Mouse (Mus musculus) CD4-positive, CD25-positive, alpha-beta regulatory T cell, adult 4 months (primary cell): Measurements from ENCODE around the gene Olfm3. TPM values are rescaled to one million over a fixed set of nuclear protein-coding genes. Genes with fewer than 3 reads are reported as not detected.

Experiments
- ATAC-seq: one replicate; pipeline ENCODE4 v1.8.0; 2017
- polyA plus RNA-seq, 2 experiments: library from polyadenylated mRNA; unstranded; fragments of 100-300 nt; shearing (Covaris generic); gene quantifications; one replicate each; pipeline ENCODE4 v1.2.1; 2017

Gene Olfm3
- polyA plus RNA-seq, 2 experiments from 2014 or later: not detected

- no peak for ATAC-seq
Observed at GRCm38 (mm10) chr3:115081371-115081770, 177.5 kb downstream of the Olfm3 start.

GRCm38 (mm10) chr3:115082947-115083346, 179.1 kb downstream of the Olfm3 start:
- ATAC-seq: no peak

- ATAC-seq: no peak
Observed at GRCm38 (mm10) chr3:115088281-115088680, 184.4 kb downstream of the Olfm3 start.

- ATAC-seq: no peak
Observed at GRCm38 (mm10) chr3:115090670-115091069, 186.8 kb downstream of the Olfm3 start.

- no peak for ATAC-seq
Observed at GRCm38 (mm10) chr3:115095496-115095895, 191.6 kb downstream of the Olfm3 start.

- ATAC-seq: no peak
Observed at GRCm38 (mm10) chr3:115099590-115099989, 195.7 kb downstream of the Olfm3 start.

DNA sequence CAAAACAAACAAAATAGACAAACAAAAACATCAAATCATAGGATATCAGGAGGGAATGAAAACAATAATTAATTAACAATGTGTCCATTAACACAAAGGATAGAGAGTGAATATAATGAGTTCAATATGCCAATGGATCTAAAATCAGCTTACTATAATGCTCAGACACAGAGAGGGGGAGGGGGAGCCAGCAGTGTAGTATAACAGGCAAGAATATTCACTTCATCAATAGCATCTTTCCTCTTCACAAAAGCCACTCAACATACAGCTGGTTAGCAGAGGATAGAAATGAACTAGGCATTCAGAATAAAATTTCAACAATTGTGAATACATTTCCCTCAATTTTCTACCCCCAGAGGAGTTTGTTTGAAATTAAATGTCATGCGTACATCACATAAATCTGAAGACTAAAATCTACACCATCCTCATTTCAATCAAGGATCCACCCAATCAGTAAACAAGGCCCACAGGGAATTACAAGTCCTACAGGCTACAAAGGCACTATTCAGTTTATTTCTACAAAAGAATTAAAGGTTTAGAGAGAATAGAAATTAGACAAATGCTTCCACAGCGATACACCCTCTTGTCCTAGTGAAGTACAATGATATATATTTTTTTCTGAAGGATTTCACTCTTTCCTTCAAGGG, 200.4 kb downstream of the Olfm3 start:
- ATAC-seq: no peak

GRCm38 (mm10) chr3:115104802-115105493, 201.1 kb downstream of the Olfm3 start:
- no peak for ATAC-seq

- ATAC-seq: no peak
Observed at GRCm38 (mm10) chr3:115145722-115146121, 241.8 kb downstream of the Olfm3 start.

DNA sequence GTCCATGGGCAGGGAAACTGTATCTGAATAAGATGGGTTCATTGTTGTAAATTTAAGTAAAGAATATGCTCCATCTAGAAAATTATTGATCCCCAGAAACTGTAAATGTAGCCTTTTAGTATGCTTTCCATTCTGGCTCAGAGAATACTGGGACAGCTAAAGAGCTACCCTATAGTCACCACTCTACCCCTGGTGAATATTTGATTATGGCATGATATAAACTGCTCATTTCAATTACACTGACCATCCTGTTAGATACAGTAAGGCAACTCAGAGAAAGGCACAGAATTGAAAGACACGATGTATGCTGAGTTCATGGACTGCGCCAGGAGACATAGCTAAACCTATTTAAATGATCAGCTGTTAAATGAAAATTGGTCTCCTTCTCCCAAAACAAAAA, 242.4 kb downstream of the Olfm3 start:
- ATAC-seq: no peak

DNA sequence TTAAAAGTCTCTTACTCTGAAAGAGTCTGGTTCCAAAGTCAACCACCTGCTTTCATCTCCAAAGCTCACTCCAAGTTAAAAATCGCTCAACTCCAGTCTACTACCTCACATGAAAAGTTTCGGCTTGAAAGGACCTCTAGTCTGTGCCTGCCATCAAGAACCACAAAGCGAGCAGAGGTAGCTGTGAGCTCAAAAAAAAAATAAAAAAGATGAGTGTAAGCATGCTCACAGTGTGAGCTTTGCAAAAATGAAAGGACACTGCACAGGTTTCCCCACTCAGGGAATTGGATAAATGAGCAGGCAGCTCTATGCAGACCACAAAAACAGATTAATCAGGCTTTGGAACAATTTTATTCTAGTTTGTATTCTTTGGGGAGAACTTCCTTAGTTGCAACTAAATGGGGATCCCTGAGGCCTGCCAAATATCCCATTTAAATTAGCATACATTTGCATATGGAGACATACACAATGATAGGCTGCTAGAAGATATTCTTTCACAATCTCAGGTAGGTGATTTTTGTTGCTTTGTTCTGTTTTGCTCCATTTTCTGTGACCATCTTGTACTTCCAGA, 255.1 kb downstream of the Olfm3 start:
- ATAC-seq: no peak

DNA sequence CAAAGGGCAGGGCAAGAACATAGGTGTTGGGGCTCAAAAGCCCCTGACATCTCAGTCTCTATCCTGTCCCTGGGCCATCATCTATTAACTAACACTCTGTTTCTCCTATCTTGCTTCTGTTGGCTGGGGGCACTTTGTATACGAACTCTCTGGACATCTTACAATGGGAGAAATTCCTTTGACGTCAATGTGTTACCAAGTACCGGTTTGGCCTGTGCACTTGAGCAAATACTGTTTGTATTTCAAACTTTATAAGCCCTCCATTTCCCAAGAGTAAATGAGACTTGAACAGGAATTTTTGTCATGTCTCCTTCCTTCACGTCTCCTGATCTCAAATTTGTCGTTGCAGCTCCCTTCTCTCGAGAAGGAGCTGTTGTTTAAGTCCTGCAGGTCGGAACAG, 270.7 kb downstream of the Olfm3 start:
- ATAC-seq: no peak
